Mouse (Mus musculus) lung, postnatal 0 days (tissue): ENCODE data around the gene Ssh2. TPM values are rescaled to one million over a fixed set of nuclear protein-coding genes. Genes with fewer than 3 reads are reported as not detected.
A peak's percentile ranks its signal among the peaks of the same experiment; 100 is the strongest.

ENCODE experiments used
- ATAC-seq: fragments of 200-750 bp; cut with Nextera tagmentation; 2 replicates; pipeline ENCODE4 v1.8.0; 2017; ENCODE audit warnings: moderate library complexity
- DNase-seq: peaks from one replicate; pipeline ENCODE4 v3.0.0-alpha.2; 2016; ENCODE audit warnings: low spot score
- H3K27ac ChIP-seq: fragments of 300-500 bp; sonication (generic); 2 replicates; pipeline ENCODE4 v1.5.1; 2014; ENCODE audit warnings: antibody characterized with exemption, mild to moderate bottlenecking, low read length, mixed read lengths
- H3K27me3 ChIP-seq: fragments of 300-500 bp; sonication (generic); replicated peaks from 2 replicates; pipeline ENCODE4 v1.6.1; 2014; ENCODE audit warnings: low read length, mixed read lengths; ENCODE audit not compliant: insufficient read depth
- H3K36me3 ChIP-seq: fragments of 300-500 bp; sonication (generic); 2 replicates; pipeline ENCODE4 v1.6.1; 2014; ENCODE audit warnings: low read length, mixed read lengths; ENCODE audit not compliant: insufficient read depth
- H3K4me1 ChIP-seq: fragments of 300-500 bp; sonication (generic); 2 replicates; pipeline ENCODE4 v1.6.1; 2014; ENCODE audit warnings: antibody characterized with exemption, low read depth, low read length, mixed read lengths; ENCODE audit not compliant: insufficient read depth
- H3K4me2 ChIP-seq: fragments of 300-500 bp; sonication (generic); replicated peaks from 2 replicates; pipeline ENCODE4 v1.6.1; 2014; ENCODE audit warnings: low read depth, mild to moderate bottlenecking, low read length, moderate library complexity, mixed read lengths
- H3K4me3 ChIP-seq: fragments of 300-500 bp; sonication (generic); 2 replicates; pipeline ENCODE4 v1.5.1; 2014; ENCODE audit warnings: low read depth, low read length
- H3K9ac ChIP-seq: fragments of 300-500 bp; sonication (generic); replicated peaks from 2 replicates; pipeline ENCODE4 v1.6.1; 2014; ENCODE audit warnings: low read depth, mild to moderate bottlenecking
- H3K9me3 ChIP-seq: fragments of 300-500 bp; sonication (generic); 2 replicates; pipeline ENCODE4 v1.6.1; 2016; ENCODE audit warnings: low read length, mixed read lengths
- CTCF ChIP-seq: IDR thresholded peaks from 2 replicates; pipeline ENCODE4 v1.5.1; 2016; ENCODE audit warnings: antibody characterized with exemption, mild to moderate bottlenecking
- EP300 ChIP-seq: IDR thresholded peaks from 2 replicates; pipeline ENCODE4 v1.6.1; 2016; ENCODE audit warnings: antibody characterized with exemption, mild to moderate bottlenecking, control low read depth
- WGBS: fragments of 180-500 bp; shearing (Covaris S2); extraction: QIAGEN DNeasy Blood & Tissue Kit; methylation state at CpG from one replicate; pipeline ENCODE4 v1.1.7; 2014; 5-methylcytosine and 5-hydroxymethylcytosine counted together
- polyA plus RNA-seq: library from polyadenylated mRNA; unstranded; fragments of >200 nt; fragmentation: Nextera tagmentation; extraction: Ambion mirVana; gene quantifications from 2 replicates; pipeline ENCODE4 v1.2.1, GENCODE M21; 2015

The Ssh2 gene
- polyA plus RNA-seq, 1 experiment from 2014 or later, result 13.2 TPM

GRCm38 (mm10) chr11:77494782-77495181, 278.7 kb downstream of the Ssh2 start:
- DNase-seq, result no peak

GRCm38 (mm10) chr11:77495507-77495906, 279.4 kb downstream of the Ssh2 start:
- TF ChIP-seq EP300 (no peak), CTCF (no peak)
- H3K27ac ChIP-seq, result peak overlapping the region; percentile 73; the same call in 1 of the 2 replicates
- DNase-seq (no peak), ATAC-seq (no peak)
- H3K9ac ChIP-seq, result no peak overlapping the region
- H3K36me3 ChIP-seq, result peaks cover 13% of the 10 kb centered on the region; the same call in 1 of the 2 replicates
- H3K9me3 ChIP-seq, result no peaks in the 10 kb centered on the region
- H3K4me2 ChIP-seq, result peak overlapping the region; percentile 85; the same call in 1 of the 2 replicates
- no peaks in the 10 kb centered on the region for H3K27me3 ChIP-seq
- peaks cover 35% of the 10 kb centered on the region for H3K4me1 ChIP-seq
- no peak overlapping the region for H3K4me3 ChIP-seq

More at GRCm38 (mm10) chr11:77494782-77495181, 278.7 kb downstream of the Ssh2 start:
- H3K36me3 ChIP-seq, result peaks cover 6% of the 10 kb centered on the region; the same call in 1 of the 2 replicates
- no peak overlapping the region for H3K9ac ChIP-seq
- peak overlapping the region; percentile 91; the same call in 1 of the 2 replicates for H3K27ac ChIP-seq
- no peak for ATAC-seq
- peaks cover 40% of the 10 kb centered on the region for H3K4me1 ChIP-seq
- H3K9me3 ChIP-seq, result no peaks in the 10 kb centered on the region
- H3K4me3 ChIP-seq, result peak overlapping the region; percentile 84; the same call in 1 of the 2 replicates
- TF ChIP-seq EP300 (no peak), CTCF (no peak)
- WGBS, result 61% methylated on average over 6 of the region's 6 CpGs
- H3K27me3 ChIP-seq, result no peaks in the 10 kb centered on the region
- H3K4me2 ChIP-seq, result peak overlapping the region; percentile 85

GRCm38 (mm10) chr11:77497341-77497756, 281.3 kb downstream of the Ssh2 start:
- ATAC-seq, result peak; percentile 72
- TF ChIP-seq CTCF, result peak; percentile 61
- TF ChIP-seq EP300, result peak; percentile 91
- Histone ChIP-seq H3K27me3 (no peaks in the 10 kb centered on the region), H3K36me3 (peaks cover 16% of the 10 kb centered on the region; the same call in 1 of the 2 replicates), H3K4me3 (no peak overlapping the region), H3K4me2 (0 out of 2 replicates have a peak overlapping the region, but pooled peaks have one; percentile 5), H3K9me3 (no peaks in the 10 kb centered on the region), H3K4me1 (peaks cover 22% of the 10 kb centered on the region), H3K27ac (peak overlapping the region; percentile 91), H3K9ac (peak overlapping the region; percentile 19; the same call in 1 of the 2 replicates)
- peak; percentile 89 for DNase-seq
- WGBS, result 22% methylated on average over 6 of the region's 6 CpGs

- TF ChIP-seq EP300 (no peak), CTCF (no peak)
- ATAC-seq (peak; percentile 67), DNase-seq (peak; percentile 75)
- Histone ChIP-seq H3K27me3 (no peaks in the 10 kb centered on the region), H3K4me2 (0 out of 2 replicates have a peak overlapping the region, but pooled peaks have one; percentile 17), H3K27ac (peak overlapping the region; percentile 86), H3K4me1 (peaks cover 22% of the 10 kb centered on the region), H3K4me3 (no peak overlapping the region), H3K9me3 (no peaks in the 10 kb centered on the region), H3K9ac (no peak overlapping the region), H3K36me3 (peaks cover 16% of the 10 kb centered on the region; the same call in 1 of the 2 replicates)
- WGBS, result 51% methylated on average over 4 of the region's 4 CpGs
Measured at GRCm38 (mm10) chr11:77497851-77498250, 281.8 kb downstream of the Ssh2 start.

GRCm38 (mm10) chr11:77498261-77499139, 282.4 kb downstream of the Ssh2 start:
- Histone ChIP-seq H3K4me2 (0 out of 2 replicates have a peak overlapping the region, but pooled peaks have one; percentile 17), H3K4me1 (peaks cover 22% of the 10 kb centered on the region), H3K9ac (no peak overlapping the region)

GRCm38 (mm10) chr11:77499354-77499753, 283.3 kb downstream of the Ssh2 start:
- DNase-seq, result no peak
- Histone ChIP-seq H3K4me3 (no peak overlapping the region), H3K27ac (no peak overlapping the region), H3K27me3 (no peaks in the 10 kb centered on the region), H3K9ac (no peak overlapping the region), H3K4me2 (no peak overlapping the region), H3K36me3 (peaks cover 27% of the 10 kb centered on the region), H3K4me1 (peaks cover 17% of the 10 kb centered on the region), H3K9me3 (no peaks in the 10 kb centered on the region)
- WGBS, result 82% methylated on average over 7 of the region's 7 CpGs
- TF ChIP-seq EP300 (no peak), CTCF (no peak)
- no peak for ATAC-seq

More at GRCm38 (mm10) chr11:77498261-77499139, 282.4 kb downstream of the Ssh2 start:
- DNase-seq, result no peak
- H3K9me3 ChIP-seq, result no peaks in the 10 kb centered on the region
- H3K36me3 ChIP-seq, result peaks cover 21% of the 10 kb centered on the region
- H3K4me3 ChIP-seq, result no peak overlapping the region
- WGBS, result 72% methylated on average over 12 of the region's 12 CpGs
- H3K27ac ChIP-seq, result peak overlapping the region; percentile 86
- TF ChIP-seq EP300 (no peak), CTCF (no peak)
- H3K27me3 ChIP-seq, result no peaks in the 10 kb centered on the region
- no peak for ATAC-seq
